Mouse (Mus musculus): ENCODE measurements around the gene Xntrpc. TPM values are rescaled to one million over a fixed set of nuclear protein-coding genes. Genes with fewer than 3 reads are reported as not detected.
A peak's percentile ranks its signal among the peaks of the same experiment; 100 is the strongest.

Gene Xntrpc
- polyA plus RNA-seq, 1 experiment from 2014 or later = 2.9 TPM

GRCm38 (mm10) chr7:102082816-102083215 is 17.3 kb downstream of the Xntrpc start, which contains the start of gene Trpc2:
Trpc2 (plus strand) TSS chr7:102083116.
- no peak for ATAC-seq (ENCODE audit: insufficient number of reproducible peaks, insufficient read depth, low FRiP score, low TSS enrichment, low read depth)
- Histone ChIP-seq H3K9me3 (no peaks in the 10 kb centered on the region), H3K27ac (no peak within 1 kb of the TSS), H3K36me3 (peaks cover 97% of the 10 kb centered on the region), H3K4me1 (replicated peaks) (no peaks in the 10 kb centered on the region), H3K9ac (replicated peaks) (no peak within 1 kb of the TSS), H3K27me3 (no peaks in the 10 kb centered on the region), H3K4me2 (no peak within 1 kb of the TSS), H3K4me3 (replicated peaks) (no peak within 1 kb of the TSS)
- 82% methylated on average over 5 of the region's 5 CpGs for WGBS

GRCm38 (mm10) chr7:102084041-102084696 is 18.7 kb downstream of the Xntrpc start:
- H3K36me3 ChIP-seq = peaks cover 96% of the 10 kb centered on the region
- H3K27ac ChIP-seq = no peak overlapping the region
- no peak overlapping the region for H3K9ac ChIP-seq (replicated peaks)
- no peaks in the 10 kb centered on the region for H3K27me3 ChIP-seq
- H3K4me3 ChIP-seq (replicated peaks) = no peak overlapping the region
- H3K4me1 ChIP-seq (replicated peaks) = no peaks in the 10 kb centered on the region
- 91% methylated on average over 26 of the region's 26 CpGs for WGBS
- no peak overlapping the region for H3K4me2 ChIP-seq
- H3K9me3 ChIP-seq = no peaks in the 10 kb centered on the region
- ATAC-seq (ENCODE audit: insufficient number of reproducible peaks, insufficient read depth, low FRiP score, low TSS enrichment, low read depth) = no peak

- 89% methylated on average over 4 of the region's 4 CpGs for WGBS
- H3K4me2 ChIP-seq = no peak overlapping the region
Measured at GRCm38 (mm10) chr7:102087336-102087735, 21.8 kb downstream of the Xntrpc start.

DNA sequence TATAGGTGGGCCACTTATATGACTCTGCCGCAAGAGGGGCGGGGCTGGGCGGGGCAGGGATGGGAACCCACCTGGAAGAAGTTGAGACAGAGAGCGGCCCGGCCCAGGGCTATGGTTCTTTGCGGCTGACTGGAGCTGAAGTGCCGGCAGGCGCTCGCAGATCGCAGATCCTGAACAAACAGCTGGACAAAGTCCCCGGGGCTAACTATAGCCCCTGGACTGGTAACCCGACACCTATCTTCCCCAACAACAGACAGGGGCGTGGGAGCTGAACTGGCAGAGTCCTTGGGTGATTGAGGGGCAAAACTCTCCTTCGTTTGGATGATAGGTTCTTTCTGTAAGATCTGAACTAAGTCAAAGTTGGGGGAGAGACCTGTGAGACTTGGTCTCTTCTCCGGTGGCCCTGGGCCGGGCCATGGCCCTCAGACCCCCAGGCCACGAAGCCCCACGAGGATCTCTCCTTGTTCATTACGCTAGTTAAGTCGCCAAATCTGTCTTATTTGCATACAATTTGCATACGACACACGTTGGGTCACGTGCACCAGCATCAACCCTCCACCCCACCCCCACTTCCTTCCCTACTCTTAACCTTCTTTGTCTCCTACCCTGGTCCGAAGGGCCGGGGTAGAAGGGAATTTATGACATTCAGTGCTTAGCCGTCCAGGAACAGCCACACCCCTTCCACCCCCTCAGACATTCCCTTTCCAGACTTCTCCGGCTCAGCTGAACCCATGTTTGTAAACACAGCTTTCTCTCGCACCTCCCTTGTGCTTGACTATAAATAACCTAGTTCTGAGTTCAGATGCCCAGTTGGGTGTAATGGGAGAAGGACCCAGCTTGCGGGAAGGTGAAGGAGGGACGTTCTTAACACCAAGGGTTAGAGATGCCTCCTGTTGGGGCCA is 34.5 kb downstream of the Xntrpc start:
- peak overlapping the region; percentile 31 for H3K4me3 ChIP-seq (replicated peaks)
- peak overlapping the region; percentile 45 for H3K27ac ChIP-seq
- H3K27me3 ChIP-seq = no peaks in the 10 kb centered on the region
- WGBS = 3% methylated on average over 30 of the region's 30 CpGs
- H3K4me2 ChIP-seq = peak overlapping the region; percentile 60
- peak; percentile 52; the same call in 1 of the 2 replicates for ATAC-seq (ENCODE audit: insufficient number of reproducible peaks, insufficient read depth, low FRiP score, low TSS enrichment, low read depth)
- peaks cover 31% of the 10 kb centered on the region for H3K4me1 ChIP-seq (replicated peaks)
- H3K9ac ChIP-seq (replicated peaks) = peak overlapping the region; percentile 52
- no peaks in the 10 kb centered on the region for H3K9me3 ChIP-seq
- peaks cover 10% of the 10 kb centered on the region; the same call in 1 of the 2 replicates for H3K36me3 ChIP-seq

More at GRCm38 (mm10) chr7:102087336-102087735, 21.8 kb downstream of the Xntrpc start:
- no peak overlapping the region for H3K27ac ChIP-seq
- no peak overlapping the region for H3K9ac ChIP-seq (replicated peaks)
- peaks cover 90% of the 10 kb centered on the region for H3K36me3 ChIP-seq
- H3K4me1 ChIP-seq (replicated peaks) = no peaks in the 10 kb centered on the region
- no peaks in the 10 kb centered on the region for H3K27me3 ChIP-seq
- no peak overlapping the region for H3K4me3 ChIP-seq (replicated peaks)
- no peaks in the 10 kb centered on the region for H3K9me3 ChIP-seq
- no peak for ATAC-seq (ENCODE audit: insufficient number of reproducible peaks, insufficient read depth, low FRiP score, low TSS enrichment, low read depth)

DNA sequence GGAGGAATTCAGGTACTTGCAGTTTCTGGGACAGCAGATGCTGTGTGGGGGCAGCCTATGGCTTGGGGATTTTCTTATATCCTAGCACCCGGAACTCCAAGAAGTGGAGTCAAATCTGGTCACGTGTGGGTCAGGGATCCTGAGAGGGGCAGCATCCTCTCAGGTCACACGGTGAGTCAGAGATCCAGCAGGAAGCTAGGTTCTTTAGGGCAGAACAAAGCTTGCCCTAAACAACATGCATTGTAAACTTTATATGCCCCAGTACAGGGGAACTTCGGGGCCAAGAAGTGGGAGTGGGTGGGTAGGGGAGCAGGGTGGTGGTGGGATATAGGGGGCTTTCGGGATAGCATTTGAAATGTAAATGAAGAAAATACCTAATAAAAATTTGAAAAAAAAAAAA is 35.4 kb downstream of the Xntrpc start:
- Histone ChIP-seq H3K27ac (peak overlapping the region; percentile 45; the same call in 1 of the 2 replicates), H3K4me3 (replicated peaks) (no peak overlapping the region), H3K9ac (replicated peaks) (no peak overlapping the region), H3K9me3 (no peaks in the 10 kb centered on the region), H3K4me2 (peak overlapping the region; percentile 60), H3K27me3 (no peaks in the 10 kb centered on the region), H3K36me3 (peaks cover 2% of the 10 kb centered on the region; the same call in 1 of the 2 replicates), H3K4me1 (replicated peaks) (peaks cover 31% of the 10 kb centered on the region)
- WGBS = 47% methylated on average over 5 of the region's 5 CpGs
- no peak for ATAC-seq (ENCODE audit: insufficient number of reproducible peaks, insufficient read depth, low FRiP score, low TSS enrichment, low read depth)

GRCm38 (mm10) chr7:102101487-102101886 is 36.0 kb downstream of the Xntrpc start, which contains the start of gene Art1:
Art1 (plus strand) TSS chr7:102101743.
- Histone ChIP-seq H3K4me3 (replicated peaks) (no peak within 1 kb of the TSS), H3K27ac (peak within 1 kb of the TSS; percentile 45), H3K4me2 (peak within 1 kb of the TSS; percentile 60), H3K27me3 (peaks cover 4% of the 10 kb centered on the region; the same call in 1 of the 2 replicates), H3K4me1 (replicated peaks) (peaks cover 32% of the 10 kb centered on the region), H3K9me3 (no peaks in the 10 kb centered on the region), H3K36me3 (no peaks in the 10 kb centered on the region), H3K9ac (replicated peaks) (no peak within 1 kb of the TSS)
- WGBS = 52% methylated on average over 5 of the region's 5 CpGs
- no peak for ATAC-seq (ENCODE audit: insufficient number of reproducible peaks, insufficient read depth, low FRiP score, low TSS enrichment, low read depth)

GRCm38 (mm10) chr7:102102241-102102640 is 36.7 kb downstream of the Xntrpc start:
- no peak for ATAC-seq (ENCODE audit: insufficient number of reproducible peaks, insufficient read depth, low FRiP score, low TSS enrichment, low read depth)
- no peak overlapping the region for H3K9ac ChIP-seq (replicated peaks)
- H3K9me3 ChIP-seq = no peaks in the 10 kb centered on the region
- peak overlapping the region; percentile 29; the same call in 1 of the 2 replicates for H3K27ac ChIP-seq
- H3K4me3 ChIP-seq (replicated peaks) = no peak overlapping the region
- H3K4me2 ChIP-seq = no peak overlapping the region
- WGBS = 35% methylated on average over 8 of the region's 8 CpGs
- peaks cover 39% of the 10 kb centered on the region for H3K4me1 ChIP-seq (replicated peaks)
- H3K36me3 ChIP-seq = no peaks in the 10 kb centered on the region
- H3K27me3 ChIP-seq = peaks cover 11% of the 10 kb centered on the region

GRCm38 (mm10) chr7:102102696-102103095 is 37.2 kb downstream of the Xntrpc start:
- H3K27me3 ChIP-seq = peaks cover 15% of the 10 kb centered on the region
- peaks cover 41% of the 10 kb centered on the region for H3K4me1 ChIP-seq (replicated peaks)
- no peaks in the 10 kb centered on the region for H3K9me3 ChIP-seq
- H3K27ac ChIP-seq = 0 out of 2 replicates have a peak overlapping the region, but pooled peaks have one; percentile 29
- H3K9ac ChIP-seq (replicated peaks) = no peak overlapping the region
- ATAC-seq (ENCODE audit: insufficient number of reproducible peaks, insufficient read depth, low FRiP score, low TSS enrichment, low read depth) = no peak
- no peak overlapping the region for H3K4me3 ChIP-seq (replicated peaks)
- 36% methylated on average over 6 of the region's 6 CpGs for WGBS
- H3K4me2 ChIP-seq = no peak overlapping the region
- no peaks in the 10 kb centered on the region for H3K36me3 ChIP-seq

DNA sequence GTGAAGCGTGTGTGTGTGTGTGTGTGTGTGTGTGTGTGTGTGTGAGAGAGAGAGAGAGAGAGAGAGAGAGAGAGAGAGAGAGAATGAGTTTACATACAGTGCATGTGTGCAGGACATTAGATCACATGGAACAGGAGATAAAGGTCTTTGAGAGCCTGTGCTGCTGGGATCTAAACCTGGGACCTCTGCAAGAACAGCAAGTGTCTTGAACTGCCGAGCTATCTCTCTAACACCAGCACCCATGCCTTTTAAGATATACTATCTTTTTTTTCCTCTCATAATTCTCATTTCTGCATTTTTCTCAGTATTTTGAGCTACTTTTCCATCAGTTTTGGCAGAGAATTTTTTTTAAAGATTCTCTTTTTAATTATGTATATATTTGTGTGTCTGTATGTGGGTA is 38.0 kb downstream of the Xntrpc start:
- Histone ChIP-seq H3K36me3 (no peaks in the 10 kb centered on the region), H3K27me3 (peaks cover 15% of the 10 kb centered on the region), H3K9ac (replicated peaks) (no peak overlapping the region), H3K4me2 (no peak overlapping the region), H3K9me3 (no peaks in the 10 kb centered on the region), H3K4me1 (replicated peaks) (peaks cover 41% of the 10 kb centered on the region), H3K4me3 (replicated peaks) (no peak overlapping the region), H3K27ac (no peak overlapping the region)
- 91% methylated on average over 2 of the region's 2 CpGs for WGBS
- ATAC-seq (ENCODE audit: insufficient number of reproducible peaks, insufficient read depth, low FRiP score, low TSS enrichment, low read depth) = no peak

DNA sequence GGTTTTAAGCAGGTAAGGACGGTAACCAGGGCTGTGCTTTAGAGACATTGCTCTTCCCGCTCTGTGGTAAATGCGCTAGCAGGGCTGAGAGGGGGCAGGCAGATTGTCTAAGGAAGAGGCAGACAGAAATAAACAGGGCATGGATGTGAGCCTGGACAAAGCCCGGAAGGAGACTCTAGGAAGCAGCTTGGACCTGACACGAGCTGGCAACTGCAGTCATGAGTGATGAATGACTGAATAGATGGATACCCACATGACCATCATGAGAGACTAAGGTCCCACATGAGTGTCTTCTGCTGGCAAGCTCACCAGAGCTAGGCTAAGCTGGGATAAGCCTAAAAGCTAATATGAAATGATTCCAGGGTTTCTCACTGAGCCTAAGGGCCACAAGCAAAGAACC is 38.6 kb downstream of the Xntrpc start:
- Histone ChIP-seq H3K4me2 (no peak overlapping the region), H3K9ac (replicated peaks) (no peak overlapping the region), H3K9me3 (no peaks in the 10 kb centered on the region), H3K4me1 (replicated peaks) (peaks cover 39% of the 10 kb centered on the region), H3K4me3 (replicated peaks) (no peak overlapping the region), H3K36me3 (no peaks in the 10 kb centered on the region), H3K27ac (no peak overlapping the region), H3K27me3 (peaks cover 15% of the 10 kb centered on the region)
- ATAC-seq (ENCODE audit: insufficient number of reproducible peaks, insufficient read depth, low FRiP score, low TSS enrichment, low read depth) = no peak
- 78% methylated on average over 5 of the region's 5 CpGs for WGBS

- no peak overlapping the region for H3K27ac ChIP-seq
- peak overlapping the region; percentile 62 for H3K4me2 ChIP-seq
- ATAC-seq (ENCODE audit: insufficient number of reproducible peaks, insufficient read depth, low FRiP score, low TSS enrichment, low read depth) = peak; percentile 33
- peak overlapping the region; percentile 53 for H3K9ac ChIP-seq (replicated peaks)
- H3K9me3 ChIP-seq = no peaks in the 10 kb centered on the region
- no peaks in the 10 kb centered on the region for H3K36me3 ChIP-seq
- peaks cover 15% of the 10 kb centered on the region for H3K27me3 ChIP-seq
- 15% methylated on average over 23 of the region's 23 CpGs for WGBS
- peak overlapping the region; percentile 32 for H3K4me3 ChIP-seq (replicated peaks)
- H3K4me1 ChIP-seq (replicated peaks) = peaks cover 21% of the 10 kb centered on the region
Measured at GRCm38 (mm10) chr7:102106700-102107141, 41.2 kb downstream of the Xntrpc start.

Data from limb, embryonic 12.5 days (tissue).